Mouse (Mus musculus) liver, adult 2 months (tissue): ENCODE data around the gene Serinc2.

Source experiments
- CTCF ChIP-seq: fragments of 200-500 bp; IDR thresholded peaks from 2 replicates; pipeline ENCODE4 v1.5.1; 2011; ENCODE audit warnings: low read depth, low read length, control low read depth
- POLR2A ChIP-seq: fragments of 200-500 bp; IDR thresholded peaks from 2 replicates; pipeline ENCODE4 v1.6.1; 2011; ENCODE audit warnings: low read length, control low read depth; ENCODE audit not compliant: insufficient read depth; ENCODE audit errors: extremely low read depth

- TF ChIP-seq POLR2A (no peak), CTCF (no peak)
These were observed at the start of gene Serinc2 for GRCm38 (mm10) chr4:130279105-130279504.
